Mouse (Mus musculus) MEL (cell line): ENCODE results near the gene Gins1.

Source experiments
- CHD2 ChIP-seq: IDR thresholded peaks from 2 replicates; pipeline ENCODE4 v1.6.1; 2011; ENCODE audit warnings: low read length, improper control_type of control experiment
- CTCF ChIP-seq, 3 experiments: IDR thresholded peaks in 2 of 3; conservative IDR thresholded peaks in 1 of 3; 2 replicates each; pipeline ENCODE4 v1.5.1; 2011 to 2012; ENCODE audit warnings: low read length in 3 of 3, low read depth in 2 of 3, mild to moderate bottlenecking in 2 of 3, improper control_type of control experiment in 1 of 3, inconsistent platforms in 1 of 3, mixed read lengths in 1 of 3, moderate library complexity in 1 of 3; ENCODE audit not compliant: control insufficient read depth in 1 of 3, insufficient read depth in 1 of 3, poor library complexity in 1 of 3, severe bottlenecking in 1 of 3
- EP300 ChIP-seq, 2 experiments: IDR thresholded peaks; 2 replicates each; pipeline ENCODE4 v1.6.1; 2011; ENCODE audit warnings: improper control_type of control experiment in 2 of 2, low read length in 2 of 2, low read depth in 1 of 2, mild to moderate bottlenecking in 1 of 2
- MAX ChIP-seq: IDR thresholded peaks from 2 replicates; pipeline ENCODE4 v1.6.1; 2011; ENCODE audit warnings: low read length, improper control_type of control experiment
- POLR2A ChIP-seq, 2 experiments: IDR thresholded peaks; 2 replicates each; pipeline ENCODE4 v1.6.1; 2011 to 2012; ENCODE audit warnings: low read length in 2 of 2, mild to moderate bottlenecking in 2 of 2, control low read depth in 1 of 2, improper control_type of control experiment in 1 of 2, low read depth in 1 of 2, moderate library complexity in 1 of 2; ENCODE audit not compliant: control insufficient read depth in 1 of 2, insufficient read depth in 1 of 2, poor library complexity in 1 of 2
- ZC3H11A ChIP-seq: IDR thresholded peaks from 2 replicates; pipeline ENCODE4 v1.6.1; 2012; ENCODE audit warnings: low read depth, mild to moderate bottlenecking, inconsistent platforms, low read length, improper control_type of control experiment
- ZMIZ1 ChIP-seq: IDR thresholded peaks from 2 replicates; pipeline ENCODE4 v1.6.1; 2012; ENCODE audit warnings: low read depth, mild to moderate bottlenecking, inconsistent platforms, low read length, improper control_type of control experiment, moderate library complexity
- ZNF384 ChIP-seq: IDR thresholded peaks from 2 replicates; pipeline ENCODE4 v1.6.1; 2012; ENCODE audit warnings: low read depth, mild to moderate bottlenecking, inconsistent platforms, low read length, improper control_type of control experiment

DNA sequence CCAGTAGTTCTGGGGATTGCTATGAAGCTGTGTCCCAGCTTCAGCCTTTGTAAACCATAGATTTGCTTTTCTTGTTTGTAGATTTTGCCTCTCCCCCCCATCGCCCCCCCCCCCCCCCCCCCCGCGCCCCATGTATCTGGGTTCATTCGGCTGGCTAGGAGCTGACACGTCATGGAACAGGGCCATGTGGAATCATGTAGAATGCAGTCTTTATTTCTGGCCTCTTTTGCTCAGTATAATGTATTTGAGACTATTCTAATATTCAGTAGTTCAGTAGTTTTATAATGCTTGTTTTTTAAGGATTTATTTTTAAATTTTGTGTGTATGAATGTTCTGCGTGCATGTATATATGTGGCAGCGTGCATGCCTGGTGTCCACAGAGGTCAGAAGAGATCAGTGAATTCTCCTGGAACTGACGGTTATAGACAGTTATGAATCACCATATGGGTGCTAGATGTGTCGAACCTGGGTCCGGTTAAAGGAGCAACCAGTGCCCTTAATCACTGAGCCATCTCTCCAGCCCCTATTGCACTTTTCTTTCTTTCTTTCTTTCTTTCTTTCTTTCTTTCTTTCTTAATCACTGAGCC is 5.2 kb downstream of the Gins1 start:
- TF ChIP-seq CHD2 (no peak), EP300 (IDR thresholded peaks at IDR 0.05; ENCODE audit: low read depth in 1 of 2, low read length in 2 of 2) (no peak), ZC3H11A (no peak), CTCF (IDR thresholded peaks at IDR 0.05 in 2 of 3, conservative IDR thresholded peaks at IDR 0.05 in 1 of 3; ENCODE audit: control insufficient read depth in 1 of 3, insufficient read depth in 1 of 3, low read depth in 2 of 3, low read length in 3 of 3, poor library complexity in 1 of 3, severe bottlenecking in 1 of 3) (no peak), MAX (no peak), POLR2A (IDR thresholded peaks at IDR 0.05; ENCODE audit: control insufficient read depth in 1 of 2, insufficient read depth in 1 of 2, low read depth in 1 of 2, low read length in 2 of 2, poor library complexity in 1 of 2) (no peak), ZMIZ1 (no peak), ZNF384 (no peak)
